Mouse (Mus musculus): ENCODE results near the gene Cckbr. TPM values are rescaled to one million over a fixed set of nuclear protein-coding genes. Genes with fewer than 3 reads are reported as not detected.

Gene Cckbr
- not detected in 2 replicates for polyA plus RNA-seq (2015; fragmentation: Nextera tagmentation; extraction: Ambion mirVana)

DNA sequence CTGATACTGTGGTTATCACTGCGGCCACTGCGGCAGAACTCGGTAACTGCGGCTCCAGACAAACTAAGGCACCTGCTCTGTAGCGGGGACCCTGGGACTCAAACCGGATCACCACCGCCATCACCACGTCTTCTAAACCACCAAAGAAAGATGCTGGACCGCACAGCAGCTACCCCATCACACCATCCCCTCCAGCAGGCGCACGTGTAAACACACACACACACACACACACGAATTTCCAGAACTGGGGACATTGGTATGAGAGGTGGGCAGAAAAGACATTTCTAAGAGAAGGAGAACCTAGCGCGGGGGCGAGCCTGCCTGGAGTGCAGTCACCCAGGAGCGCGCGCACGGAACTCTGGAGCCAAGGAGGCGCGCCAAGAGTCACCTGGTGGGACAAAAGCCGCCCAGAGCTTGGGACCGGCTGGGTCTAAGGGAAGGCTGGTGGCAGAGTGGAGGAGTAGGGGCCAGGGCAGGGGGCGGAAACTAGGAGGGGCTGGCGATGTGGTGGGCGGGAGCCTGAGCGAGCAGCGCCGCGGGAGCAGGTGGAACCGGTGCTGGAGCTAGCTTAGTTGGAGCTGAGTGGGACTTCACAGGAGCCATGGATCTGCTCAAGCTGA is at the start of gene Cckbr:
Cckbr (plus strand) TSS at position 308 of the 620 bp plus-strand sequence.

DNA sequence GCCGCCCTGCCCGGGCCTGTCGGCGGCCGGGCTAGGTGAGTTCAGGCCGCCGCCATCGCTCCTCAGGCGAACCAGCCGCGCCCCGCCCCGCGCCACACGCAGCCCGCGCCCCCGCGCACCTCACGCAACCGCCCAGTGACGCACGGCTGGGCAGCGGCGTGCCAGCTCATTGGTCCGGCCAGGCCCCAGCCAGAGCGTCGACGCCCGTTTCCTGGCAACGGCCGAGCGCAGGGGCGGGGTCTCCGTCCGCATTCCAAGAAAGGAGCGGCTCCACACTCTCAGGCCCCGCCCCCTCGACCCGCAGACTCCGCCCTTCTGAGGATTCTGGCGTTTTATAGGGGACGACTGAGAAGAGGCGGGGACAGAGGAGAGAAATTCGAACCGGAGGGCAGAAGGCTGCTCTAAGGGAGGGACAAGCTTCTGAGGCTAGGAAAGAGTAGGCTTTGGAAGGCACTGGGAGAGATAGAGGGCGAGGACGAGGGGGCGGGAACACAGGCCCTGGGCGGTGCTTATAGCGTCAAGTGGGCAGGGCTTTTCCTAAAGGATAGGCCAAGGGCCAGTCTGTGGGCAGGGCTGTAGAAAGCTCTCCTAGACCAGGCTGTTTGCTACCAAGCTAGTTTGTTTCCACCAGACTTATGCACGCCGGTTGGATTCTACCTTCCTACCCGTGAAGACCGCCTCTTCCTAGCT is 25.5 kb upstream of the Cckbr start, which contains the start of gene Fam160a2:
Fam160a2 (minus strand) TSS at position 120 of the 690 bp plus-strand sequence.

DNA sequence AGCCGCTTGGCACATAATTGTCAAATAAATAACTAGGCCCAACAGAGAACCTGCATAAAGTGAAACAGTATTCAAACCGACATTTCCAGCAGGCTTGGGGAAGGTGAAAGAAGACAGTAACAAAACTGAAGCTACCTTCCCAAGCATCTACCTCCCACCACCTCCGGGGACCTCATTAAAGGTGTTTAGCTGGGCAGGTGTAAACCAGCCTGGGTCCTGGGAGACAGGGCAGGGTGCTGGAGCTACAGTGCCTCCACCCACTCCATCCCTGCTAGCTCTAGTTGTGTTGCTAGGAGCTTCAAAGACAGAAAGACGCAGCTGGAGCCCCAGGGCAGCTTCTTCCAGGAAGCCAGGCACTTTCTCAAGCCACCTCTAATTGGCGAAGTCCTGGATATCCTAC is 21.3 kb upstream of the Cckbr start, which contains the start of gene Cnga4:
Cnga4 (plus strand) TSS at position 301 of the 400 bp plus-strand sequence.

DNA sequence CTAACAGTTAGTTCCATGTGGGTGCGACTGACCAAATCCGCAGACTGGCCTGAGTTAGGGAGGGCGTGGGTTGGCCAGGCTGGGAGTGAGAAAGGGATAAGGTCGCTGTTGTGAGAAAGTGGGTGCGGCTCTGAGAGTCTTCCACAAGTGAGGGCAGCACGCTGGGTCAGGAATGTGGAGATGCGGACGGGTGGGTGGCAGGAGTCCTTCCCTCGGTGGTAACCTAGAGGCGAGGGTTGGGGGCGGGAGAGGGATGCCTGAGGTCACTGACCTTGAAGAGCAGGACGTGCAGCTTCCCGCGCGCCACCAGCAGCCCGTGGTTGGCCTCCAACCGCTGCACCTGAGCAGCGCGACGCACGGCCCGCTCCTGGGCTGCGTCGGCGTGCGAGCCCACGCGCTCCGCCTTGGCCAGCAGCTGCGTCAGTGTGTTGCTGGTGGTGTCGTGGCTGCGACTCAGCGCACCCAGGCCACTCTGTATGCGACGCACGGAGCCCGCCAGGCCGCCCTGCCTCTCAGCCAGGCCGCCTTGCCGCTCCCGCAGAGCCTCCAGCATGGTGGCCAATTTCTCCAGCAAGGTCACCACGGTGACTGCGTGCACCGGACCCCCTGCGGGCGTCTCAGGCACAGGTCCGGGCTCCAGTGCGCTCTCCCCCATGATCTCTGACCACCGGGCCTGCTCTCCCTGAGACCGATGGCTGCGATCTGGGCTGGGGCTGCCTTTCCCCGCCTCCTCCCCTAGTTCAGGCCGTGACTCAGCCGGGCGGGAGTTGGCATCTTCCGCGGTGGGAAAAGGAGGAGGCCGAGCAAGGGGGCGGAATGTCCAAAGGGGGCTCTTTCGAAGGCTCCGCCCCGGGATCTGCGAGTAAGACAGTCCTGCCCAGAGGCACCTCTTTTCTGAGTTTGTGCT is 56.2 kb downstream of the Cckbr start, which contains the start of gene Cavin3:
Cavin3 (minus strand) TSS at position 796 of the 907 bp plus-strand sequence.

Other genes starting within 250 kb of the Cckbr start
- not detected in 2 replicates for gene Olfr685, start 239.7 kb upstream of the Cckbr start, polyA plus RNA-seq (2015; fragmentation: Nextera tagmentation; extraction: Ambion mirVana)
- not detected in 2 replicates for gene Olfr686, start 218.2 kb upstream of the Cckbr start, polyA plus RNA-seq (2015; fragmentation: Nextera tagmentation; extraction: Ambion mirVana)
- not detected in 2 replicates for gene Olfr688, start 137.6 kb upstream of the Cckbr start, polyA plus RNA-seq (2015; fragmentation: Nextera tagmentation; extraction: Ambion mirVana)
- not detected in 2 replicates for gene Olfr689, start 114.6 kb upstream of the Cckbr start, polyA plus RNA-seq (2015; fragmentation: Nextera tagmentation; extraction: Ambion mirVana)
- gene Olfr690, start 91.6 kb upstream of the Cckbr start, polyA plus RNA-seq (2015; fragmentation: Nextera tagmentation; extraction: Ambion mirVana) = not detected in 2 replicates
- not detected in 2 replicates for gene Olfr691, start 83.5 kb upstream of the Cckbr start, polyA plus RNA-seq (2015; fragmentation: Nextera tagmentation; extraction: Ambion mirVana)
- gene Olfr692, start 57.5 kb upstream of the Cckbr start, polyA plus RNA-seq (2015; fragmentation: Nextera tagmentation; extraction: Ambion mirVana) = not detected in 2 replicates
- not detected in 2 replicates for gene Gm5901, start 50.7 kb upstream of the Cckbr start, polyA plus RNA-seq (2015; fragmentation: Nextera tagmentation; extraction: Ambion mirVana)
- gene Fam160a2, start 25.7 kb upstream of the Cckbr start, polyA plus RNA-seq (2015; fragmentation: Nextera tagmentation; extraction: Ambion mirVana) = 18.4 and 19.4 TPM in 2 replicates
- gene Cnga4, start 21.2 kb upstream of the Cckbr start, polyA plus RNA-seq (2015; fragmentation: Nextera tagmentation; extraction: Ambion mirVana) = 0.08 TPM in 1 of 2 replicates, not detected in the other
- gene Cavin3, start 56.6 kb downstream of the Cckbr start, polyA plus RNA-seq (2015; fragmentation: Nextera tagmentation; extraction: Ambion mirVana) = 86.4 and 116 TPM in 2 replicates
- 41.9 and 44.7 TPM in 2 replicates for gene Smpd1, start 128.6 kb downstream of the Cckbr start, polyA plus RNA-seq (2015; fragmentation: Nextera tagmentation; extraction: Ambion mirVana)
- gene Apbb1, start 155.9 kb downstream of the Cckbr start, polyA plus RNA-seq (2015; fragmentation: Nextera tagmentation; extraction: Ambion mirVana) = 15.7 and 18.3 TPM in 2 replicates
- gene Hpx, start 174.4 kb downstream of the Cckbr start, polyA plus RNA-seq (2015; fragmentation: Nextera tagmentation; extraction: Ambion mirVana) = 0.54 and 0.94 TPM in 2 replicates
- gene Trim3, start 207.8 kb downstream of the Cckbr start, polyA plus RNA-seq (2015; fragmentation: Nextera tagmentation; extraction: Ambion mirVana) = 15.6 and 17.9 TPM in 2 replicates
- 179 and 197 TPM in 2 replicates for gene Timm10b, start 214.3 kb downstream of the Cckbr start, polyA plus RNA-seq (2015; fragmentation: Nextera tagmentation; extraction: Ambion mirVana)
- 32.8 and 41.9 TPM in 2 replicates for gene Arfip2, start 214.7 kb downstream of the Cckbr start, polyA plus RNA-seq (2015; fragmentation: Nextera tagmentation; extraction: Ambion mirVana)
- gene Gm45799, start 214.8 kb downstream of the Cckbr start, polyA plus RNA-seq (2015; fragmentation: Nextera tagmentation; extraction: Ambion mirVana) = 37.9 and 39.9 TPM in 2 replicates
- 0.46 and 0.71 TPM in 2 replicates for gene Dnhd1, start 225.1 kb downstream of the Cckbr start, polyA plus RNA-seq (2015; fragmentation: Nextera tagmentation; extraction: Ambion mirVana)